ENCODE assay signal across 8 mouse cellular contexts in genomic region chr6:143100478-143101115, GRCm38 (mm10). TPM values are rescaled to one million over a fixed set of nuclear protein-coding genes. Genes with fewer than 3 reads are reported as not detected.
DNase-seq lines count a peak whose midpoint lies in the region; ATAC-seq and TF ChIP-seq lines count a peak whose summit lies in the region.

No protein-coding gene starts in this region.

- peak overlapping the region; percentile 86 for H3K4me2 ChIP-seq in heart, embryonic 12.5 days
- peak overlapping the region; percentile 71 for H3K4me2 ChIP-seq in forebrain, embryonic 14.5 days (ENCODE audit: low read length)
- peak overlapping the region; percentile 78 for H3K4me2 ChIP-seq in liver, postnatal 0 days (ENCODE audit: low read depth, low read length)

- peak overlapping the region; percentile 88 for H3K4me3 ChIP-seq in heart, embryonic 12.5 days
- H3K4me3 ChIP-seq in E14TG2a.4 (replicated peaks; ENCODE audit: low read length) = peak overlapping the region; percentile 91
- H3K4me3 ChIP-seq in forebrain, embryonic 14.5 days (ENCODE audit: low read depth, low read length) = peak overlapping the region; percentile 89
- H3K4me3 ChIP-seq in liver, postnatal 0 days (ENCODE audit: low read depth, low read length) = peak overlapping the region; percentile 80

- H3K9me3 ChIP-seq in heart, embryonic 12.5 days (replicated peaks) = 0 out of 2 replicates have a peak, but pooled peaks cover 2% of the 10 kb centered on the region
- no peaks in the 10 kb centered on the region for H3K9me3 ChIP-seq in E14TG2a.4 (ENCODE audit: low read length)
- 0 out of 2 replicates have a peak, but pooled peaks cover 4% of the 10 kb centered on the region for H3K9me3 ChIP-seq in forebrain, embryonic 14.5 days (replicated peaks; ENCODE audit: control insufficient read depth, low read length)
- H3K9me3 ChIP-seq in liver, postnatal 0 days (ENCODE audit: low read length) = no peaks in the 10 kb centered on the region

- DNase-seq in heart, adult 8-10 months (ENCODE audit: low spot score) = no peak
- DNase-seq in forebrain, embryonic 14.5 days (ENCODE audit: low spot score) = no peak
- no peak for DNase-seq in liver, postnatal 0 days
- DNase-seq in frontal cortex, adult 2 months (ENCODE audit: extremely low spot score in 1 of 2, low spot score in 1 of 2) = no peak
- DNase-seq in adrenal gland, adult 2 months = no peak
- no peak for DNase-seq in adrenal gland, adult 8-10 months

- H3K27ac ChIP-seq in heart, embryonic 12.5 days (ENCODE audit: poor library complexity, severe bottlenecking) = no peak overlapping the region
- H3K27ac ChIP-seq in forebrain, embryonic 14.5 days (ENCODE audit: low read depth, low read length) = no peak overlapping the region
- H3K27ac ChIP-seq in liver, postnatal 0 days (ENCODE audit: low read depth) = peak overlapping the region; percentile 84

- TF ChIP-seq EP300 in liver, postnatal 0 days (IDR thresholded peaks at IDR 0.05; ENCODE audit: low read depth) = no peak

- H3K27me3 ChIP-seq in heart, embryonic 12.5 days (replicated peaks) = no peaks in the 10 kb centered on the region
- no peaks in the 10 kb centered on the region for H3K27me3 ChIP-seq in E14TG2a.4 (ENCODE audit: insufficient read depth, low read length)
- no peaks in the 10 kb centered on the region for H3K27me3 ChIP-seq in forebrain, embryonic 14.5 days (replicated peaks; ENCODE audit: control insufficient read depth, insufficient read depth, low read length)
- no peaks in the 10 kb centered on the region for H3K27me3 ChIP-seq in liver, postnatal 0 days (ENCODE audit: insufficient read depth, low read length)

- 48% methylated on average over 8 of the region's 8 CpGs for WGBS in heart, embryonic 12.5 days
- 53% methylated on average over 8 of the region's 8 CpGs for WGBS in forebrain, embryonic 14.5 days
- 49% methylated on average over 8 of the region's 8 CpGs for WGBS in liver, postnatal 0 days (ENCODE audit: insufficient replicate concordance)

- TF ChIP-seq CTCF in E14TG2a.4 (conservative IDR thresholded peaks at IDR 0.05; ENCODE audit: low read length) = no peak
- no peak for TF ChIP-seq CTCF in liver, postnatal 0 days (IDR thresholded peaks at IDR 0.05; ENCODE audit: low read depth)

- ATAC-seq in heart, embryonic 12.5 days (ENCODE audit: insufficient number of reproducible peaks, low FRiP score) = no peak
- ATAC-seq in forebrain, embryonic 14.5 days = no peak
- no peak for ATAC-seq in liver, postnatal 0 days

- peak overlapping the region; percentile 51; the same call in 1 of the 2 replicates for H3K9ac ChIP-seq in heart, embryonic 12.5 days
- peak overlapping the region; percentile 96 for H3K9ac ChIP-seq in forebrain, embryonic 14.5 days (ENCODE audit: low read length)
- peak overlapping the region; percentile 86 for H3K9ac ChIP-seq in liver, postnatal 0 days (replicated peaks)

- no peaks in the 10 kb centered on the region for H3K4me1 ChIP-seq in heart, embryonic 12.5 days (replicated peaks)
- H3K4me1 ChIP-seq in E14TG2a.4 (replicated peaks; ENCODE audit: low read depth, low read length) = peaks cover 61% of the 10 kb centered on the region
- H3K4me1 ChIP-seq in forebrain, embryonic 14.5 days (ENCODE audit: control insufficient read depth, insufficient read depth, low read length) = peaks cover 8% of the 10 kb centered on the region
- H3K4me1 ChIP-seq in liver, postnatal 0 days (ENCODE audit: insufficient read depth) = 0 out of 2 replicates have a peak, but pooled peaks cover 6% of the 10 kb centered on the region

- peaks cover 12% of the 10 kb centered on the region for H3K36me3 ChIP-seq in heart, embryonic 12.5 days
- peaks cover 25% of the 10 kb centered on the region for H3K36me3 ChIP-seq in E14TG2a.4 (ENCODE audit: insufficient read depth, low read length)
- H3K36me3 ChIP-seq in forebrain, embryonic 14.5 days (ENCODE audit: control insufficient read depth, insufficient read depth, low read length) = peaks cover 11% of the 10 kb centered on the region
- no peaks in the 10 kb centered on the region for H3K36me3 ChIP-seq in liver, postnatal 0 days (replicated peaks; ENCODE audit: insufficient read depth, low read length)

RNA-seq across cellular contexts. Expression of gene C2cd5, which starts 0.7 kb away (rescaled TPM):
- polyA plus RNA-seq in heart, embryonic 12.5 days (2016; fragmentation: Nextera tagmentation; extraction: Ambion mirVana) = 25.1 and 25.6 TPM in 2 replicates
- 10 to 100 TPM; 13.3 to 15.3 (median 13.6) TPM for total RNA-seq in heart, adult 8-10 months (2022)
- 23.3 and 30.1 TPM in 2 replicates for polyA plus RNA-seq in forebrain, embryonic 14.5 days (2014; fragmentation: Nextera tagmentation; extraction: Ambion mirVana)
- polyA plus RNA-seq in liver, postnatal 0 days (2015; fragmentation: Nextera tagmentation; extraction: Ambion mirVana) = 7.2 and 7.9 TPM in 2 replicates
- polyA plus RNA-seq in frontal cortex, adult 2 months (2012; rRNA removed) = 95.3 and 98.9 TPM in 2 replicates
- total RNA-seq in adrenal gland, adult 2 months (2021) = 10 to 100 TPM; 12.3 to 19.8 TPM
- 5.3 and 5.9 TPM in 2 replicates for polyA plus RNA-seq in adrenal gland, adult 2 months (2012; rRNA removed)
- total RNA-seq in adrenal gland, adult 8-10 months (2022) = 10 to 100 TPM; 18.8 to 47.8 (median 33.3) TPM
